In genomic region chr8:108563420-108563819, GRCm38 (mm10) we compare ENCODE assay signal across 25 mouse cellular contexts.
"Had no signal": no experiment of that assay in that cellular context is flagged by ENCODE, and none has a peak within 500 bp of the region (broad histone marks: within the 10 kb centered on the region; RNA-seq: fewer than 3 reads in every experiment).

No protein-coding gene starts in this region.

- ATAC-seq: inflammation-experienced regulatory T-cells, adult 6 months had no signal

- H3K27ac ChIP-seq: gastrocnemius, adult 2 months; heart, embryonic 10.5 days; hindbrain, embryonic 13.5 days; hindbrain, embryonic 15.5 days; layer of hippocampus, adult 2 months; left cerebral cortex, adult 2 months; limb, embryonic 10.5 days; limb, embryonic 12.5 days; liver, embryonic 13.5 days; liver, embryonic 15.5 days had no signal

- H3K9me3 ChIP-seq: heart, embryonic 10.5 days; hindbrain, embryonic 13.5 days; hindbrain, embryonic 15.5 days; limb, embryonic 10.5 days; liver, embryonic 13.5 days; liver, embryonic 15.5 days had no signal

- H3K9ac ChIP-seq: heart, embryonic 12.5 days; hindbrain, embryonic 13.5 days; hindbrain, embryonic 15.5 days; limb, embryonic 12.5 days; liver, embryonic 13.5 days; liver, embryonic 15.5 days had no signal

- H3K36me3 ChIP-seq: heart, embryonic 10.5 days; heart, embryonic 12.5 days; hindbrain, embryonic 13.5 days; hindbrain, embryonic 15.5 days; limb, embryonic 10.5 days; limb, embryonic 12.5 days; liver, embryonic 13.5 days; liver, embryonic 15.5 days had no signal

- DNase-seq: gastrocnemius, adult 2 months; gastrocnemius, postnatal 10 days; gastrocnemius, postnatal 25 days; heart, adult 18-20 months; heart, postnatal 10 days; heart, postnatal 36 days; kidney, adult 11 months; kidney, adult 2 months; kidney, adult 9 months; kidney, postnatal 10 days; kidney, postnatal 25 days; kidney, postnatal 4 days; liver; liver, embryonic 13.5 days had no signal

- H3K4me1 ChIP-seq: heart, embryonic 10.5 days; heart, embryonic 12.5 days; hindbrain, embryonic 15.5 days; liver, embryonic 13.5 days; liver, embryonic 15.5 days had no signal

- H3K4me2 ChIP-seq: heart, embryonic 12.5 days; hindbrain, embryonic 13.5 days; hindbrain, embryonic 15.5 days; limb, embryonic 12.5 days; liver, embryonic 11.5 days; liver, embryonic 13.5 days; liver, embryonic 15.5 days had no signal

- H3K27me3 ChIP-seq: heart, embryonic 12.5 days; hindbrain, embryonic 13.5 days; hindbrain, embryonic 15.5 days; limb, embryonic 12.5 days; liver, embryonic 13.5 days; liver, embryonic 15.5 days had no signal

- H3K4me3 ChIP-seq: gastrocnemius, adult 2 months; heart, embryonic 10.5 days; heart, embryonic 12.5 days; hindbrain, embryonic 13.5 days; hindbrain, embryonic 15.5 days; layer of hippocampus, adult 2 months; left cerebral cortex, adult 2 months; limb, embryonic 10.5 days; limb, embryonic 12.5 days; liver, embryonic 13.5 days; liver, embryonic 15.5 days had no signal
